Mouse (Mus musculus): Measurements from ENCODE around the gene Clec3b. TPM values are rescaled to one million over a fixed set of nuclear protein-coding genes. Genes with fewer than 3 reads are reported as not detected.

Clec3b gene
- polyA plus RNA-seq, 1 experiment from 2014 or later: not detected

GRCm38 (mm10) chr9:123187589-123187988, 36.8 kb downstream of the Clec3b start:
- ATAC-seq (no peak), DNase-seq (no peak)
- H3K4me3 ChIP-seq (ENCODE audit: low read depth, low read length): no peak overlapping the region
- H3K36me3 ChIP-seq (replicated peaks; ENCODE audit: insufficient read depth, low read length): no peaks in the 10 kb centered on the region
- no peaks in the 10 kb centered on the region for H3K27me3 ChIP-seq (ENCODE audit: insufficient read depth, low read length)
- H3K27ac ChIP-seq (ENCODE audit: low read depth): no peak overlapping the region
- H3K4me1 ChIP-seq (ENCODE audit: insufficient read depth): no peaks in the 10 kb centered on the region
- TF ChIP-seq CTCF (IDR thresholded peaks at IDR 0.05; ENCODE audit: low read depth) (no peak), EP300 (IDR thresholded peaks at IDR 0.05; ENCODE audit: low read depth) (no peak)
- no peak overlapping the region for H3K9ac ChIP-seq (replicated peaks)
- 86% methylated on average over 5 of the region's 5 CpGs for WGBS (ENCODE audit: insufficient replicate concordance)
- no peaks in the 10 kb centered on the region for H3K9me3 ChIP-seq (ENCODE audit: low read length)
- no peak overlapping the region for H3K4me2 ChIP-seq (ENCODE audit: low read depth, low read length)

GRCm38 (mm10) chr9:123188271-123188670, 37.5 kb downstream of the Clec3b start:
- DNase-seq (no peak), ATAC-seq (no peak)
- TF ChIP-seq EP300 (IDR thresholded peaks at IDR 0.05; ENCODE audit: low read depth): no peak
- TF ChIP-seq CTCF (IDR thresholded peaks at IDR 0.05; ENCODE audit: low read depth): no peak
- no peak overlapping the region for H3K27ac ChIP-seq (ENCODE audit: low read depth)
- H3K4me2 ChIP-seq (ENCODE audit: low read depth, low read length): no peak overlapping the region
- no peaks in the 10 kb centered on the region for H3K9me3 ChIP-seq (ENCODE audit: low read length)
- WGBS (ENCODE audit: insufficient replicate concordance): 59% methylated on average over 2 of the region's 2 CpGs
- no peak overlapping the region for H3K4me3 ChIP-seq (ENCODE audit: low read depth, low read length)
- no peaks in the 10 kb centered on the region for H3K4me1 ChIP-seq (ENCODE audit: insufficient read depth)
- H3K27me3 ChIP-seq (ENCODE audit: insufficient read depth, low read length): no peaks in the 10 kb centered on the region
- no peak overlapping the region for H3K9ac ChIP-seq (replicated peaks)
- H3K36me3 ChIP-seq (replicated peaks; ENCODE audit: insufficient read depth, low read length): no peaks in the 10 kb centered on the region

DNA sequence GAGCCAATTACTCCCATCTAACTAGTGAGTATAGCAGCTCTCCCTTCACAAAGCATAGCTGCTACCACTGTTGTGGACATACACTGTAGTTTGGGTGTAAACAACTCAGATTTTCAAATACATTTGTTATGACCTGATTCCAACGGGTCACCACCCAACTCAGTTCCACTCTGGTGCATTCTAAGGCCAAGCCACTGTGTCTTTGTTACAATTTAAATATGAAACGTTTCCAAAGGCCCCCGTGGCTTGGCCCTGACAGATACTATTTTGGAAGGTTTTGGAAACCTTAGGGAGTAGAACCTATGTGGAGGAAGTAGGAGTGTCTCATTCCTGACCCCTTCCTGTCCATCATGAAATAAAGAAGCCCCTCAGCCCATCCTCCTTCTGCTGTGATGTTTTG, 49.4 kb downstream of the Clec3b start:
- TF ChIP-seq CTCF (IDR thresholded peaks at IDR 0.05; ENCODE audit: low read depth): no peak
- no peak for TF ChIP-seq EP300 (IDR thresholded peaks at IDR 0.05; ENCODE audit: low read depth)
- DNase-seq (no peak), ATAC-seq (no peak)
- H3K27me3 ChIP-seq (ENCODE audit: insufficient read depth, low read length): no peaks in the 10 kb centered on the region
- H3K9ac ChIP-seq (replicated peaks): no peak overlapping the region
- no peaks in the 10 kb centered on the region for H3K9me3 ChIP-seq (ENCODE audit: low read length)
- H3K36me3 ChIP-seq (replicated peaks; ENCODE audit: insufficient read depth, low read length): no peaks in the 10 kb centered on the region
- no peak overlapping the region for H3K4me3 ChIP-seq (ENCODE audit: low read depth, low read length)
- 62% methylated on average over 3 of the region's 3 CpGs for WGBS (ENCODE audit: insufficient replicate concordance)
- H3K4me2 ChIP-seq (ENCODE audit: low read depth, low read length): no peak overlapping the region
- no peaks in the 10 kb centered on the region for H3K4me1 ChIP-seq (ENCODE audit: insufficient read depth)
- H3K27ac ChIP-seq (ENCODE audit: low read depth): no peak overlapping the region

- peak overlapping the region; percentile 62; the same call in 1 of the 2 replicates for H3K27ac ChIP-seq (ENCODE audit: low read depth)
- H3K9me3 ChIP-seq (ENCODE audit: low read length): no peaks in the 10 kb centered on the region
- DNase-seq (no peak), ATAC-seq (0 out of 2 replicates have a peak, but pooled peaks have one; percentile 36)
- peaks cover 17% of the 10 kb centered on the region for H3K4me1 ChIP-seq (ENCODE audit: insufficient read depth)
- no peaks in the 10 kb centered on the region for H3K27me3 ChIP-seq (ENCODE audit: insufficient read depth, low read length)
- H3K36me3 ChIP-seq (replicated peaks; ENCODE audit: insufficient read depth, low read length): no peaks in the 10 kb centered on the region
- H3K4me3 ChIP-seq (ENCODE audit: low read depth, low read length): no peak overlapping the region
- no peak for TF ChIP-seq EP300 (IDR thresholded peaks at IDR 0.05; ENCODE audit: low read depth)
- no peak for TF ChIP-seq CTCF (IDR thresholded peaks at IDR 0.05; ENCODE audit: low read depth)
- 42% methylated on average over 2 of the region's 2 CpGs for WGBS (ENCODE audit: insufficient replicate concordance)
- no peak overlapping the region for H3K9ac ChIP-seq (replicated peaks)
- H3K4me2 ChIP-seq (ENCODE audit: low read depth, low read length): no peak overlapping the region
Observed at GRCm38 (mm10) chr9:123206526-123206925, 55.8 kb downstream of the Clec3b start.

GRCm38 (mm10) chr9:123206948-123207347, 56.2 kb downstream of the Clec3b start:
- Histone ChIP-seq H3K9ac (replicated peaks) (no peak overlapping the region), H3K9me3 (ENCODE audit: low read length) (no peaks in the 10 kb centered on the region), H3K36me3 (replicated peaks; ENCODE audit: insufficient read depth, low read length) (no peaks in the 10 kb centered on the region), H3K27me3 (ENCODE audit: insufficient read depth, low read length) (no peaks in the 10 kb centered on the region), H3K4me3 (ENCODE audit: low read depth, low read length) (no peak overlapping the region), H3K27ac (ENCODE audit: low read depth) (peak overlapping the region; percentile 62), H3K4me1 (ENCODE audit: insufficient read depth) (peaks cover 17% of the 10 kb centered on the region), H3K4me2 (ENCODE audit: low read depth, low read length) (no peak overlapping the region)
- TF ChIP-seq EP300 (IDR thresholded peaks at IDR 0.05; ENCODE audit: low read depth) (peak; percentile 56), CTCF (IDR thresholded peaks at IDR 0.05; ENCODE audit: low read depth) (no peak)
- DNase-seq: peak; percentile 80
- WGBS (ENCODE audit: insufficient replicate concordance): 61% methylated on average over 2 of the region's 2 CpGs
- peak; percentile 99 for ATAC-seq

Other genes starting within 250 kb of the Clec3b start
- gene Zfp105, start 227.9 kb upstream of the Clec3b start, polyA plus RNA-seq (2015; fragmentation: Nextera tagmentation; extraction: Ambion mirVana): 1.8 and 2.0 TPM in 2 replicates
- 18.7 and 20.6 TPM in 2 replicates for gene 1110059G10Rik, start 199.9 kb upstream of the Clec3b start, polyA plus RNA-seq (2015; fragmentation: Nextera tagmentation; extraction: Ambion mirVana)
- 14.4 TPM in 2 replicates for gene Kif15, start 199.9 kb upstream of the Clec3b start, polyA plus RNA-seq (2015; fragmentation: Nextera tagmentation; extraction: Ambion mirVana)
- 13.7 and 14.8 TPM in 2 replicates for gene Tmem42, start 129.6 kb upstream of the Clec3b start, polyA plus RNA-seq (2015; fragmentation: Nextera tagmentation; extraction: Ambion mirVana)
- gene Tgm4, start 116.2 kb upstream of the Clec3b start, polyA plus RNA-seq (2015; fragmentation: Nextera tagmentation; extraction: Ambion mirVana): 0.13 and 0.15 TPM in 2 replicates
- 17.8 and 19.1 TPM in 2 replicates for gene Zdhhc3, start 37.7 kb upstream of the Clec3b start, polyA plus RNA-seq (2015; fragmentation: Nextera tagmentation; extraction: Ambion mirVana)
- 48.8 and 52.1 TPM in 2 replicates for gene Exosc7, start 37.7 kb upstream of the Clec3b start, polyA plus RNA-seq (2015; fragmentation: Nextera tagmentation; extraction: Ambion mirVana)
- 0.90 and 1.2 TPM in 2 replicates for gene Cdcp1, start 65.1 kb downstream of the Clec3b start, polyA plus RNA-seq (2015; fragmentation: Nextera tagmentation; extraction: Ambion mirVana)
- gene Tmem158, start 109.8 kb downstream of the Clec3b start, polyA plus RNA-seq (2015; fragmentation: Nextera tagmentation; extraction: Ambion mirVana): 2.8 and 3.6 TPM in 2 replicates
- gene Lars2, start 216.0 kb downstream of the Clec3b start, polyA plus RNA-seq (2015; fragmentation: Nextera tagmentation; extraction: Ambion mirVana): 1,315 and 1,350 TPM in 2 replicates

Measured in liver, postnatal 0 days (tissue).